Mouse (Mus musculus) G1E (cell line): Measurements from ENCODE around the gene Hoxc8. TPM values are rescaled to one million over a fixed set of nuclear protein-coding genes. Genes with fewer than 3 reads are reported as not detected.

Experiments
- ATAC-seq: 2 replicates; pipeline ENCODE4 v1.8.0; 2016; ENCODE audit warnings: mild to moderate bottlenecking; ENCODE audit not compliant: insufficient number of reproducible peaks, poor library complexity, low FRiP score, severe bottlenecking; ENCODE audit errors: extremely low read depth
- DNase-seq: peaks from one replicate; pipeline ENCODE4 v3.0.0; 2012; ENCODE audit warnings: low spot score
- H3K27me3 ChIP-seq: 2 replicates; pipeline ENCODE4 v1.6.1; 2012; ENCODE audit warnings: mild to moderate bottlenecking, low read length, inconsistent platforms; ENCODE audit not compliant: insufficient read depth
- H3K36me3 ChIP-seq: replicated peaks from 2 replicates; pipeline ENCODE3; 2012; ENCODE audit warnings: mild to moderate bottlenecking, inconsistent platforms
- H3K4me1 ChIP-seq: 2 replicates; pipeline ENCODE4 v1.6.1; 2012; ENCODE audit warnings: low read depth, low read length, inconsistent platforms, mixed read lengths; ENCODE audit not compliant: insufficient read depth
- H3K4me3 ChIP-seq: 2 replicates; pipeline ENCODE4 v1.5.1; 2012; ENCODE audit warnings: low read depth, mild to moderate bottlenecking, inconsistent platforms, low read length, moderate library complexity, mixed read lengths
- H3K9me3 ChIP-seq: replicated peaks from 2 replicates; pipeline ENCODE4 v1.6.1; 2012; ENCODE audit warnings: inconsistent platforms
- CTCF ChIP-seq: IDR thresholded peaks from 2 replicates; pipeline ENCODE4 v1.5.1; 2012; ENCODE audit warnings: low read depth, low read length, inconsistent platforms, mixed read lengths
- GATA1 ChIP-seq: IDR thresholded peaks from 2 replicates; pipeline ENCODE4 v1.6.1; 2012; ENCODE audit warnings: borderline replicate concordance, low read length, inconsistent platforms, mixed read lengths
- GATA2 ChIP-seq: IDR thresholded peaks from 2 replicates; pipeline ENCODE4 v1.6.1; 2012; ENCODE audit warnings: low read depth, low read length, inconsistent platforms, borderline replicate concordance
- POLR2AphosphoS5 ChIP-seq: IDR thresholded peaks from 2 replicates; pipeline ENCODE4 v1.6.1; 2012; ENCODE audit warnings: low read depth, low read length, inconsistent platforms; ENCODE audit not compliant: insufficient replicate concordance
- TAL1 ChIP-seq: conservative IDR thresholded peaks from 2 replicates; pipeline ENCODE4 v1.6.1; 2012; ENCODE audit warnings: low read depth, low read length, inconsistent platforms, mixed read lengths
- polyA plus RNA-seq: library from polyadenylated mRNA; stranded (reverse); fragments of >175 nt; gene quantifications from 2 replicates; pipeline ENCODE4 v1.2.3, GENCODE M21; 2012
- total RNA-seq, 2 experiments: library from RNA; stranded (forward) in 1 of 2; stranded (reverse) in 1 of 2; fragments of 200-1000 nt in 1 of 2; fragments of >200 nt in 1 of 2; fragmentation: Nextera tagmentation in 1 of 2; gene quantifications; 2 replicates each; pipeline ENCODE4 v1.2.3; 2014 to 2017

Hoxc8 gene
- total and polyA plus RNA-seq, 3 experiments = 2.7 to 21.1 (median 10.1) TPM

GRCm38 (mm10) chr15:102988078-102988477 is 2.3 kb upstream of the Hoxc8 start:
- Histone ChIP-seq H3K27me3 (peaks cover 37% of the 10 kb centered on the region), H3K36me3 (peaks cover 6% of the 10 kb centered on the region), H3K9me3 (no peaks in the 10 kb centered on the region), H3K4me1 (peaks cover 75% of the 10 kb centered on the region), H3K4me3 (no peak overlapping the region)
- ATAC-seq = no peak
- DNase-seq = no peak
- no peak for TF ChIP-seq GATA2
- no peak for TF ChIP-seq POLR2AphosphoS5
- no peak for TF ChIP-seq CTCF
- TF ChIP-seq TAL1 = no peak
- TF ChIP-seq GATA1 = no peak

GRCm38 (mm10) chr15:102991782-102992181 is 1.4 kb downstream of the Hoxc8 start:
- peaks cover 14% of the 10 kb centered on the region for H3K27me3 ChIP-seq

DNA sequence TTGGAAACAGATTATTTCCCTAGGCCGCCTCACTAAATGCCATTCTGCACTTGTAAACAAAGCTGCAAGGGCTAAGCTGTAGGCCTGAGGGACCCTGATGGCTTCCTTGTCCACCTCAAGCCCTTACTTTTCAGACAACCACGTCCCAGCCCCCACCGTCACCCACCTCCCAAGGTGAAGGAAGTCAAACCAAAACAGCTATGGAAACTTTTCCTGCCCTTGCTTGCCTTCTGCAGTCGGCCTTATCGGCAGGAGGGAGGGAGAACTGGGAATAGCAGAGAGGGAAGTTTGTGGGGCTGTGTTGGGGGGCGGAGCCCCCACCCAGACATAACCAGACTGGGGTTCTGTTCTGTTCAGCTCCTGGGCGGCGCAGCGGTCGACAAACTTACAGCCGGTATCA is 1.8 kb downstream of the Hoxc8 start:
- Histone ChIP-seq H3K27me3 (peaks cover 10% of the 10 kb centered on the region), H3K4me1 (peaks cover 84% of the 10 kb centered on the region), H3K4me3 (peak overlapping the region; percentile 73; the same call in 1 of the 2 replicates), H3K9me3 (no peaks in the 10 kb centered on the region), H3K36me3 (no peaks in the 10 kb centered on the region)
- ATAC-seq (no peak), DNase-seq (no peak)
- TF ChIP-seq POLR2AphosphoS5 = no peak
- TF ChIP-seq GATA2 = no peak
- no peak for TF ChIP-seq TAL1
- TF ChIP-seq CTCF = no peak
- TF ChIP-seq GATA1 = no peak

More at GRCm38 (mm10) chr15:102991782-102992181, 1.4 kb downstream of the Hoxc8 start:
- Histone ChIP-seq H3K4me3 (peak overlapping the region; percentile 73; the same call in 1 of the 2 replicates), H3K36me3 (no peaks in the 10 kb centered on the region), H3K4me1 (peaks cover 85% of the 10 kb centered on the region), H3K9me3 (no peaks in the 10 kb centered on the region)
- TF ChIP-seq CTCF (no peak), GATA2 (no peak), TAL1 (no peak), POLR2AphosphoS5 (no peak), GATA1 (no peak)
- ATAC-seq (no peak; the same call in 1 of the 2 replicates), DNase-seq (no peak)

DNA sequence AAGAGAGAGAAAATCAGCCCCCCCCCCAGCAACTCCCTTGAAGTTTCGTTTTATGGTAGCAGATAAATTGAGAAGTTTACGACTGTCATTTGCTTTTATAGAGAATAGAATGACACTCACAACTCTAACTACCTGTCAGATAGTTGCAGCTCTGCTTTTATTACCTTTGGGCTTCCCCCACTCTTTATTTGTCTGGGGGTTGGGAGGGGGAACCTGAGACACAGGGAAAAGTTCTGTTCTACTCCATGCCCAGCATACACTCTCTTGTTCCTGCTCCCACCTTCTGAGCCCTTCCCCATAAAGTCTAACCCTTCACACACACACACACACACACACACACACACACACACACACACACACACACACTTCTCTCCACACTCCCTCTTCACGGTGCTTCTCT is 2.5 kb downstream of the Hoxc8 start:
- ATAC-seq (no peak), DNase-seq (no peak)
- H3K4me1 ChIP-seq = peaks cover 85% of the 10 kb centered on the region
- no peaks in the 10 kb centered on the region for H3K9me3 ChIP-seq
- peaks cover 10% of the 10 kb centered on the region for H3K27me3 ChIP-seq
- no peak for TF ChIP-seq TAL1
- TF ChIP-seq GATA1 = no peak
- TF ChIP-seq CTCF = no peak
- no peak for TF ChIP-seq GATA2
- TF ChIP-seq POLR2AphosphoS5 = no peak
- H3K4me3 ChIP-seq = no peak overlapping the region; the same call in 1 of the 2 replicates
- H3K36me3 ChIP-seq = no peaks in the 10 kb centered on the region

- TF ChIP-seq TAL1 (no peak), POLR2AphosphoS5 (no peak), GATA2 (no peak), CTCF (no peak), GATA1 (no peak)
- Histone ChIP-seq H3K27me3 (peaks cover 10% of the 10 kb centered on the region), H3K36me3 (no peaks in the 10 kb centered on the region), H3K9me3 (no peaks in the 10 kb centered on the region), H3K4me3 (no peak overlapping the region; the same call in 1 of the 2 replicates), H3K4me1 (peaks cover 84% of the 10 kb centered on the region)
- ATAC-seq = no peak
- DNase-seq = no peak
Measured at GRCm38 (mm10) chr15:102996548-102996947, 6.1 kb downstream of the Hoxc8 start.

DNA sequence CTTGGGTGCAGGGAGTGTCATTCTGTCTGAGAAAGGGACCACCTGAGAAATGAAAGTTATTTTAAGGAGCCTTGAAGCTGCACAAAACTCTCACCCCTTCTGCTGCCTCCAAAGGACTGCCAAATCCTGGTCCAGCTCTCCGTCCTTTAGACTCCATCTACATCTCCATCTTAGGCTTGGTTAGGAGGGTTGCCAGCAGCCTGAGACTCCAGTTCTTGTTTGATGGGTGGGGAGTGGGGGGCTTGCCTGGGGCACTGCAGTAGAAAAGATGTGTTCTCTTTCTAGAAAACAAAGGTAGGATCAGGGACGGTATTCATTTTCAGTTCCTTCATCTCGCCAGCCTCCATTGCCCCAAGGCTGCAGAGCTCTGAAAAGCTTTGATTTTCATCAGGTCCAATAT is 7.0 kb downstream of the Hoxc8 start:
- no peak for DNase-seq
- ATAC-seq = no peak
- H3K36me3 ChIP-seq = peaks cover 5% of the 10 kb centered on the region
- TF ChIP-seq CTCF (no peak), POLR2AphosphoS5 (no peak), GATA1 (no peak), TAL1 (no peak), GATA2 (no peak)
- peaks cover 84% of the 10 kb centered on the region for H3K4me1 ChIP-seq
- peak overlapping the region; percentile 74 for H3K4me3 ChIP-seq
- H3K9me3 ChIP-seq = no peaks in the 10 kb centered on the region
- peaks cover 10% of the 10 kb centered on the region for H3K27me3 ChIP-seq

GRCm38 (mm10) chr15:102997939-102998355 is 7.5 kb downstream of the Hoxc8 start, which contains the start of gene Hoxc6:
TSS of gene Hoxc6 (plus strand) at chr15:102998257.
- no peaks in the 10 kb centered on the region for H3K9me3 ChIP-seq
- ATAC-seq (no peak), DNase-seq (no peak)
- peaks cover 84% of the 10 kb centered on the region for H3K4me1 ChIP-seq
- peaks cover 10% of the 10 kb centered on the region for H3K27me3 ChIP-seq
- TF ChIP-seq TAL1 (no peak), GATA1 (no peak), POLR2AphosphoS5 (no peak), CTCF (no peak), GATA2 (no peak)
- H3K4me3 ChIP-seq = peak within 1 kb of the TSS; percentile 74
- H3K36me3 ChIP-seq = peaks cover 5% of the 10 kb centered on the region
